Mouse (Mus musculus) T-cell, adult 2 months (primary cell): ENCODE measurements around the gene Pabpn1l.

Experiments used
- DNase-seq: peaks from one replicate; pipeline ENCODE4 v3.0.0; 2022; ENCODE audit warnings: low spot score

The Pabpn1l gene

GRCm38 (mm10) chr8:122622727-122623126 lies at the start of gene Pabpn1l:
Gene Pabpn1l (minus strand): TSS chr8:122622739.
- DNase-seq: no peak

GRCm38 (mm10) chr8:122671894-122672293 lies 49.4 kb upstream of the Pabpn1l start:
- no peak for DNase-seq

GRCm38 (mm10) chr8:122670718-122671117 lies 48.2 kb upstream of the Pabpn1l start:
- no peak for DNase-seq

GRCm38 (mm10) chr8:122670001-122670400 lies 47.5 kb upstream of the Pabpn1l start:
- DNase-seq: no peak

- no peak for DNase-seq
Measured at GRCm38 (mm10) chr8:122669370-122669769, 46.8 kb upstream of the Pabpn1l start.

GRCm38 (mm10) chr8:122667854-122668253 lies 45.3 kb upstream of the Pabpn1l start:
- DNase-seq: no peak

- peak; percentile 36 for DNase-seq
Measured at GRCm38 (mm10) chr8:122666827-122667226, 44.3 kb upstream of the Pabpn1l start.

- no peak for DNase-seq
Measured at GRCm38 (mm10) chr8:122666338-122666764, 43.8 kb upstream of the Pabpn1l start.

- DNase-seq: no peak
Measured at GRCm38 (mm10) chr8:122665667-122666316, 43.3 kb upstream of the Pabpn1l start.

- no peak for DNase-seq
Measured at GRCm38 (mm10) chr8:122665221-122665620, 42.7 kb upstream of the Pabpn1l start.

- no peak for DNase-seq
Measured at GRCm38 (mm10) chr8:122663670-122664069, 41.1 kb upstream of the Pabpn1l start.

- DNase-seq: no peak
Measured at GRCm38 (mm10) chr8:122663106-122663505, 40.6 kb upstream of the Pabpn1l start.

GRCm38 (mm10) chr8:122661894-122662293 lies 39.4 kb upstream of the Pabpn1l start:
- DNase-seq: no peak

- DNase-seq: no peak
Measured at GRCm38 (mm10) chr8:122661138-122661537, 38.6 kb upstream of the Pabpn1l start.

- peak; percentile 21 for DNase-seq
Measured at GRCm38 (mm10) chr8:122660022-122660421, 37.5 kb upstream of the Pabpn1l start.

- no peak for DNase-seq
Measured at GRCm38 (mm10) chr8:122658807-122659160, 36.2 kb upstream of the Pabpn1l start.

- no peak for DNase-seq
Measured at GRCm38 (mm10) chr8:122658149-122658806, 35.7 kb upstream of the Pabpn1l start.

GRCm38 (mm10) chr8:122656056-122656999 lies 33.8 kb upstream of the Pabpn1l start:
- DNase-seq: no peak

- DNase-seq: no peak
Measured at GRCm38 (mm10) chr8:122654768-122655167, 32.2 kb upstream of the Pabpn1l start.

- DNase-seq: no peak
Measured at GRCm38 (mm10) chr8:122652643-122653042, 30.1 kb upstream of the Pabpn1l start.

GRCm38 (mm10) chr8:122651326-122651921 lies 28.9 kb upstream of the Pabpn1l start:
- DNase-seq: no peak
